Mouse (Mus musculus) forebrain, embryonic 10.5 days (tissue): ENCODE measurements around the gene Wars2. TPM values are rescaled to one million over a fixed set of nuclear protein-coding genes. Genes with fewer than 3 reads are reported as not detected.

Experiments used
- DNase-seq: peaks from one replicate; pipeline ENCODE4 v3.0.0-alpha.2; 2017; ENCODE audit warnings: low spot score; ENCODE audit errors: extremely low spot score
- H3K27ac ChIP-seq: fragments of 300-500 bp; sonication (generic); 2 replicates; pipeline ENCODE4 v1.5.1; 2016; ENCODE audit warnings: mild to moderate bottlenecking
- H3K27me3 ChIP-seq: fragments of 300-500 bp; sonication (generic); 2 replicates; pipeline ENCODE4 v1.6.1; 2016; ENCODE audit warnings: mild to moderate bottlenecking; ENCODE audit not compliant: poor library complexity, severe bottlenecking
- H3K36me3 ChIP-seq: fragments of 300-500 bp; sonication (generic); replicated peaks from 2 replicates; pipeline ENCODE4 v1.6.1; 2016; ENCODE audit warnings: mild to moderate bottlenecking, moderate library complexity
- H3K4me1 ChIP-seq: fragments of 300-500 bp; sonication (generic); 2 replicates; pipeline ENCODE4 v1.6.1; 2016
- H3K4me3 ChIP-seq: fragments of 300-500 bp; sonication (generic); 2 replicates; pipeline ENCODE4 v1.5.1; 2016; ENCODE audit warnings: mild to moderate bottlenecking, moderate library complexity
- H3K9me3 ChIP-seq: fragments of 300-500 bp; sonication (generic); 2 replicates; pipeline ENCODE4 v1.6.1; 2016; ENCODE audit warnings: mild to moderate bottlenecking, moderate library complexity
- WGBS: fragments of 180-500 bp; shearing (Covaris S2); methylation state at CpG from one replicate; pipeline ENCODE4 v1.1.7; 2016; 5-methylcytosine and 5-hydroxymethylcytosine counted together
- microRNA-seq: library from miRNA; unstranded; fragments of <30 nt; microRNA quantifications from one replicate; pipeline ENCODE4, GENCODE M21; 2017
- polyA plus RNA-seq: library from polyadenylated mRNA; unstranded; fragments of >200 nt; fragmentation: Nextera tagmentation; extraction: Ambion mirVana; gene quantifications from 2 replicates; pipeline ENCODE4 v1.2.1, GENCODE M21; 2016

Gene Wars2
- polyA plus RNA-seq, 1 experiment from 2014 or later: 7.6 TPM

GRCm38 (mm10) chr3:99264695-99265094, 123.8 kb downstream of the Wars2 start:
- Histone ChIP-seq H3K9me3 (no peaks in the 10 kb centered on the region), H3K36me3 (no peaks in the 10 kb centered on the region), H3K4me1 (peaks cover 5% of the 10 kb centered on the region; the same call in 1 of the 2 replicates), H3K27ac (no peak overlapping the region), H3K27me3 (peaks cover 98% of the 10 kb centered on the region), H3K4me3 (no peak overlapping the region)
- WGBS: 32% methylated on average over 7 of the region's 7 CpGs
- DNase-seq: no peak

- 29% methylated on average over 10 of the region's 10 CpGs for WGBS
- Histone ChIP-seq H3K9me3 (no peaks in the 10 kb centered on the region), H3K4me1 (peaks cover 5% of the 10 kb centered on the region; the same call in 1 of the 2 replicates), H3K4me3 (no peak overlapping the region), H3K36me3 (no peaks in the 10 kb centered on the region), H3K27me3 (peaks cover 90% of the 10 kb centered on the region), H3K27ac (no peak overlapping the region)
- peak; percentile 14 for DNase-seq
Measured at GRCm38 (mm10) chr3:99266752-99267303, 126.0 kb downstream of the Wars2 start.

- no peak overlapping the region for H3K27ac ChIP-seq
- H3K9me3 ChIP-seq: no peaks in the 10 kb centered on the region
- no peak overlapping the region for H3K4me3 ChIP-seq
- WGBS: 35% methylated on average over 12 of the region's 12 CpGs
- H3K27me3 ChIP-seq: peaks cover 46% of the 10 kb centered on the region
- DNase-seq: no peak
- peaks cover 10% of the 10 kb centered on the region for H3K4me1 ChIP-seq
- no peaks in the 10 kb centered on the region for H3K36me3 ChIP-seq
Measured at GRCm38 (mm10) chr3:99277973-99278580, 137.2 kb downstream of the Wars2 start.

- H3K36me3 ChIP-seq: no peaks in the 10 kb centered on the region
- no peak overlapping the region for H3K4me3 ChIP-seq
- H3K4me1 ChIP-seq: peaks cover 10% of the 10 kb centered on the region
- no peak overlapping the region for H3K27ac ChIP-seq
- 91% methylated on average over 3 of the region's 3 CpGs for WGBS
- DNase-seq: no peak
- H3K9me3 ChIP-seq: no peaks in the 10 kb centered on the region
- H3K27me3 ChIP-seq: peaks cover 46% of the 10 kb centered on the region
Measured at GRCm38 (mm10) chr3:99279718-99280117, 138.8 kb downstream of the Wars2 start.

- no peaks in the 10 kb centered on the region for H3K9me3 ChIP-seq
- peaks cover 39% of the 10 kb centered on the region for H3K27me3 ChIP-seq
- peaks cover 10% of the 10 kb centered on the region for H3K4me1 ChIP-seq
- H3K4me3 ChIP-seq: no peak overlapping the region
- no peak overlapping the region for H3K27ac ChIP-seq
- WGBS: 79% methylated on average over 4 of the region's 4 CpGs
- H3K36me3 ChIP-seq: no peaks in the 10 kb centered on the region
- DNase-seq: no peak
Measured at GRCm38 (mm10) chr3:99281453-99281852, 140.6 kb downstream of the Wars2 start.

- Histone ChIP-seq H3K4me1 (0 out of 2 replicates have a peak, but pooled peaks cover 3% of the 10 kb centered on the region), H3K36me3 (no peaks in the 10 kb centered on the region), H3K27me3 (no peaks in the 10 kb centered on the region), H3K4me3 (no peak overlapping the region), H3K27ac (no peak overlapping the region), H3K9me3 (no peaks in the 10 kb centered on the region)
- no peak for DNase-seq
- 61% methylated on average over 2 of the region's 2 CpGs for WGBS
Measured at GRCm38 (mm10) chr3:99288302-99288701, 147.4 kb downstream of the Wars2 start.

Small RNA genes within 50 kb of the gene (microRNA-seq; reads per million reads assigned to microRNA genes)
- not detected for gene Mir6481

Other genes starting within 250 kb of the Wars2 start
- not detected in 2 replicates for gene Hao2, start 247.8 kb upstream of the Wars2 start, polyA plus RNA-seq
- 1.4 and 2.8 TPM in 2 replicates for gene Tbx15, start 99.3 kb downstream of the Wars2 start, polyA plus RNA-seq